Mouse (Mus musculus): ENCODE data around the gene Itsn1.

Itsn1 gene

GRCm38 (mm10) chr16:91946261-91946660, 217.2 kb downstream of the Itsn1 start:
- DNase-seq (ENCODE audit: low spot score), result no peak

- no peak for DNase-seq (ENCODE audit: low spot score)
Observed at GRCm38 (mm10) chr16:91947093-91947492, 218.0 kb downstream of the Itsn1 start.

GRCm38 (mm10) chr16:91953967-91954366, 224.9 kb downstream of the Itsn1 start:
- no peak for DNase-seq (ENCODE audit: low spot score)

GRCm38 (mm10) chr16:91954766-91955165, 225.7 kb downstream of the Itsn1 start:
- no peak for DNase-seq (ENCODE audit: low spot score)

GRCm38 (mm10) chr16:91962204-91962893, 233.3 kb downstream of the Itsn1 start:
- peak; percentile 74 for DNase-seq (ENCODE audit: low spot score)

- no peak for DNase-seq (ENCODE audit: low spot score)
Observed at GRCm38 (mm10) chr16:91962894-91963555, 233.9 kb downstream of the Itsn1 start.

- DNase-seq (ENCODE audit: low spot score), result no peak
Observed at GRCm38 (mm10) chr16:91963556-91963900, 234.4 kb downstream of the Itsn1 start.

- no peak for DNase-seq (ENCODE audit: low spot score)
Observed at GRCm38 (mm10) chr16:91964308-91965178, 235.5 kb downstream of the Itsn1 start.

- DNase-seq (ENCODE audit: low spot score), result no peak
Observed at GRCm38 (mm10) chr16:91968725-91969124, 239.6 kb downstream of the Itsn1 start.

- DNase-seq (ENCODE audit: low spot score), result no peak
Observed at GRCm38 (mm10) chr16:91969516-91970031, 240.5 kb downstream of the Itsn1 start.

All from adipocyte (in vitro differentiated cells).